Mouse (Mus musculus) heart, embryonic 11.5 days (tissue): ENCODE measurements around the gene Fut1. TPM values are rescaled to one million over a fixed set of nuclear protein-coding genes. Genes with fewer than 3 reads are reported as not detected.

ENCODE experiments used
- ATAC-seq: fragments of 200-750 bp; cut with Nextera tagmentation; replicated peaks from 2 replicates; pipeline ENCODE4 v1.8.0; 2017; ENCODE audit warnings: moderate library complexity; ENCODE audit not compliant: insufficient number of reproducible peaks, low FRiP score, low TSS enrichment
- H3K27ac ChIP-seq: fragments of 300-500 bp; sonication (generic); 2 replicates; pipeline ENCODE4 v1.5.1; 2014; ENCODE audit warnings: mild to moderate bottlenecking, low read depth, low read length
- H3K27me3 ChIP-seq: fragments of 300-500 bp; sonication (generic); 2 replicates; pipeline ENCODE4 v1.6.1; 2014; ENCODE audit warnings: mild to moderate bottlenecking, low read length, mixed read lengths; ENCODE audit not compliant: control insufficient read depth, insufficient read depth
- H3K36me3 ChIP-seq: fragments of 300-500 bp; sonication (generic); 2 replicates; pipeline ENCODE4 v1.6.1; 2014; ENCODE audit warnings: mild to moderate bottlenecking, low read length, moderate library complexity, mixed read lengths; ENCODE audit not compliant: control insufficient read depth, insufficient read depth
- H3K4me1 ChIP-seq: fragments of 300-500 bp; sonication (generic); 2 replicates; pipeline ENCODE4 v1.6.1; 2014; ENCODE audit warnings: low read length; ENCODE audit not compliant: control insufficient read depth, insufficient read depth
- H3K4me2 ChIP-seq: fragments of 300-500 bp; sonication (generic); 2 replicates; pipeline ENCODE4 v1.6.1; 2014; ENCODE audit warnings: mild to moderate bottlenecking, moderate library complexity
- H3K4me3 ChIP-seq: fragments of 300-500 bp; sonication (generic); 2 replicates; pipeline ENCODE4 v1.5.1; 2014; ENCODE audit warnings: low read depth, low read length
- H3K9ac ChIP-seq: fragments of 300-500 bp; sonication (generic); 2 replicates; pipeline ENCODE4 v1.6.1; 2014; ENCODE audit warnings: mild to moderate bottlenecking, low read depth, low read length, moderate library complexity
- H3K9me3 ChIP-seq: fragments of 300-500 bp; sonication (generic); replicated peaks from 2 replicates; pipeline ENCODE4 v1.6.1; 2016; ENCODE audit warnings: low read length; ENCODE audit not compliant: control insufficient read depth
- WGBS: fragments of 180-500 bp; shearing (Covaris S2); extraction: QIAGEN DNeasy Blood & Tissue Kit; methylation state at CpG from one replicate; pipeline ENCODE4 v1.1.7; 2014; ENCODE audit not compliant: insufficient replicate concordance; 5-methylcytosine and 5-hydroxymethylcytosine counted together
- polyA plus RNA-seq: library from polyadenylated mRNA; unstranded; fragments of >200 nt; fragmentation: Nextera tagmentation; extraction: Ambion mirVana; gene quantifications from 2 replicates; pipeline ENCODE4 v1.2.1, GENCODE M21; 2014

Gene Fut1
- polyA plus RNA-seq, 1 experiment from 2014 or later = not detected

DNA sequence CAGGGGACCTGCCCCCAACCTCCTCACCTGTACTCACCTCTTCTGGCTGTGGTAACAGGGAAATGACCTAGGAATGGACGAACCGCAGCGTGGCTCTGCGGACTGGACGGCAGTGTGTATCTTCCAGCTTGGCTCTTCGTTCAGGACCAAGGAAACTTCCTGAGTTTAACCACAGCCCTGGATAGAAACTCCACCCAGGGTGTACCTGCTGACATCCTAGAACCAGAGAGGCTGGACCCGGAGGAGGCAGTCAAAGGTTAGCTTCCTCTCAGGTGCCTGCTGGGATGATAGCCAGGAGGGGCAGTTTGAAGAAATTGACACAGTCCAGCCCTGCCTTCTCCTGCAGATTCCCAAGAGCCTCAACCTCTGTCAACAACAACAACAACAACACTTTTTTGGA, 49.1 kb downstream of the Fut1 start, which contains the start of gene Fut2:
Gene Fut2 (minus strand): TSS at position 234 of the 400 bp plus-strand sequence.
- Histone ChIP-seq H3K9me3 (no peaks in the 10 kb centered on the region), H3K4me1 (peaks cover 4% of the 10 kb centered on the region; the same call in 1 of the 2 replicates)

DNA sequence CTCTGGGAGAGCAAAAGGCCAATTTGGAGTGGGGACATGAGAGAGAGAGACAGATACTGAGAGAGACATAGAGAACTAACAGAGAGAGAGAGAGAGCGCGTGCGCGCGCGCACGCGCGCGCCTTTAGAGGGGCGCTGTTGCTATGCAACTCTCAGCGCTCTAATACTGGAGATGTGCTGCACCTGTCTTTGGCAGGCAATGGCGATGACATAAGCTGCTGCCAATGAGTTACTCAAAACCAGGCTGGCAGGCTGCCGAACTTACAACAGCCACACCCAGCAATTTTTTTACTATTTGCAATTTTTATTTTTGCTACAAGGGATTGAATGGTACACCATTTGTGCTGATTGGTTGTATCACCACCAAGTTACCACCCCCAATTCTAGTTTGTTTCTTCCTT, 50.7 kb downstream of the Fut1 start:
- Histone ChIP-seq H3K4me2 (no peak overlapping the region), H3K4me3 (no peak overlapping the region), H3K27ac (no peak overlapping the region), H3K4me1 (peaks cover 4% of the 10 kb centered on the region; the same call in 1 of the 2 replicates), H3K9ac (no peak overlapping the region), H3K36me3 (no peaks in the 10 kb centered on the region), H3K27me3 (no peaks in the 10 kb centered on the region), H3K9me3 (no peaks in the 10 kb centered on the region)
- ATAC-seq = no peak
- 75% methylated on average over 14 of the region's 14 CpGs for WGBS

More for the DNA sequence above, 49.1 kb downstream of the Fut1 start, which contains the start of gene Fut2:
- WGBS = 81% methylated on average over 7 of the region's 7 CpGs
- Histone ChIP-seq H3K9ac (no peak within 1 kb of the TSS), H3K27ac (no peak within 1 kb of the TSS), H3K36me3 (no peaks in the 10 kb centered on the region), H3K4me2 (no peak within 1 kb of the TSS), H3K27me3 (no peaks in the 10 kb centered on the region), H3K4me3 (no peak within 1 kb of the TSS)
- ATAC-seq = no peak

DNA sequence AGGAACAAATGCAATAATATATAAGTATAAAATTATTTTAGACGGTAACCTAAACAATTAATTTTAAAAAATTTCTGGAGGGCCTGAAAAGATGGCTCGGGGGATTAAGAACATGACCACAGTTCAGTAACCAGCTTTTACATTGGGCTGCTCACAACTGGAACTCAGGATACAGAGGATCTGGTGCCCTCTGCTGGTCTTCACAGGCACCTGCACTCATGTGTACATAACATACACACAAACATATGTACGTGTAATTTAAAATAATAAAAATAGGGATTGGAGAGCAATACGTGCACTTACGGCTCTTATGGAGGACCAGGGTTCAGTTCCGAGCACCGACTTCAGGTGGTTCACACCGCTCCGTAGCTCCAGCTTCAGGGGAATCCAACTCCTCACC, 51.8 kb downstream of the Fut1 start:
- WGBS = 92% methylated on average over 9 of the region's 9 CpGs

More for the DNA sequence above, 51.8 kb downstream of the Fut1 start:
- no peak overlapping the region for H3K9ac ChIP-seq
- H3K27ac ChIP-seq = no peak overlapping the region
- H3K27me3 ChIP-seq = no peaks in the 10 kb centered on the region
- H3K4me1 ChIP-seq = 0 out of 2 replicates have a peak, but pooled peaks cover 4% of the 10 kb centered on the region
- no peaks in the 10 kb centered on the region for H3K9me3 ChIP-seq
- no peak for ATAC-seq
- no peak overlapping the region for H3K4me2 ChIP-seq
- H3K36me3 ChIP-seq = no peaks in the 10 kb centered on the region
- H3K4me3 ChIP-seq = no peak overlapping the region

Other genes starting within 250 kb of the Fut1 start
- 1.6 and 1.7 TPM in 2 replicates for gene Lin7b, start 246.7 kb upstream of the Fut1 start, polyA plus RNA-seq
- gene Snrnp70, start 221.5 kb upstream of the Fut1 start, polyA plus RNA-seq = 51.6 and 72.0 TPM in 2 replicates
- 0.37 and 0.45 TPM in 2 replicates for gene Kcna7, start 211.6 kb upstream of the Fut1 start, polyA plus RNA-seq
- gene Ntf5, start 203.6 kb upstream of the Fut1 start, polyA plus RNA-seq = 3.2 TPM in 2 replicates
- gene Lhb, start 196.5 kb upstream of the Fut1 start, polyA plus RNA-seq = 0.33 and 0.46 TPM in 2 replicates
- 99.1 and 106 TPM in 2 replicates for gene Gys1, start 182.4 kb upstream of the Fut1 start, polyA plus RNA-seq
- gene Ruvbl2, start 179.2 kb upstream of the Fut1 start, polyA plus RNA-seq = 98.2 and 104 TPM in 2 replicates
- gene Ftl1, start 157.4 kb upstream of the Fut1 start, polyA plus RNA-seq = 4,030 and 4,320 TPM in 2 replicates
- 91.3 and 146 TPM in 2 replicates for gene Bax, start 150.4 kb upstream of the Fut1 start, polyA plus RNA-seq
- 1.5 and 2.2 TPM in 2 replicates for gene Tulp2, start 135.4 kb upstream of the Fut1 start, polyA plus RNA-seq
- gene Gm45808, start 130.5 kb upstream of the Fut1 start, polyA plus RNA-seq = not detected in 2 replicates
- 4.6 and 4.9 TPM in 2 replicates for gene Dhdh, start 128.5 kb upstream of the Fut1 start, polyA plus RNA-seq
- 165 and 186 TPM in 2 replicates for gene Nucb1, start 106.9 kb upstream of the Fut1 start, polyA plus RNA-seq
- 28.5 and 28.8 TPM in 2 replicates for gene Ppp1r15a, start 91.0 kb upstream of the Fut1 start, polyA plus RNA-seq
- 1.1 TPM in 2 replicates for gene Plekha4, start 91.0 kb upstream of the Fut1 start, polyA plus RNA-seq
- gene Hsd17b14, start 62.4 kb upstream of the Fut1 start, polyA plus RNA-seq = 0.31 and 1.5 TPM in 2 replicates
- gene Bcat2, start 47.1 kb upstream of the Fut1 start, polyA plus RNA-seq = 69.1 and 73.2 TPM in 2 replicates
- not detected in 2 replicates for gene Fgf21, start 1.8 kb upstream of the Fut1 start, polyA plus RNA-seq
- 0.34 and 0.35 TPM in 2 replicates for gene Izumo1, start 4.5 kb downstream of the Fut1 start, polyA plus RNA-seq
- 13.9 and 14.5 TPM in 2 replicates for gene Rasip1, start 10.2 kb downstream of the Fut1 start, polyA plus RNA-seq
- gene Mamstr, start 22.7 kb downstream of the Fut1 start, polyA plus RNA-seq = 3.4 and 4.0 TPM in 2 replicates
- 0.56 and 1.0 TPM in 2 replicates for gene Fut2, start 49.1 kb downstream of the Fut1 start, polyA plus RNA-seq
- not detected in 2 replicates for gene Ntn5, start 66.7 kb downstream of the Fut1 start, polyA plus RNA-seq
- 0.24 and 0.99 TPM in 2 replicates for gene Sec1, start 77.1 kb downstream of the Fut1 start, polyA plus RNA-seq
- gene Car11, start 82.6 kb downstream of the Fut1 start, polyA plus RNA-seq = 3.3 and 5.5 TPM in 2 replicates
- 3.3 and 3.5 TPM in 2 replicates for gene Dbp, start 87.8 kb downstream of the Fut1 start, polyA plus RNA-seq
- gene Rpl18, start 98.2 kb downstream of the Fut1 start, polyA plus RNA-seq = 764 and 836 TPM in 2 replicates
- 13.2 and 17.3 TPM in 2 replicates for gene Sphk2, start 100.7 kb downstream of the Fut1 start, polyA plus RNA-seq
- 0.58 and 0.67 TPM in 2 replicates for gene Fam83e, start 103.9 kb downstream of the Fut1 start, polyA plus RNA-seq
- not detected in 2 replicates for gene Spaca4, start 108.5 kb downstream of the Fut1 start, polyA plus RNA-seq
- gene Lmtk3, start 166.4 kb downstream of the Fut1 start, polyA plus RNA-seq = 0.41 and 1.1 TPM in 2 replicates
- 0.27 and 0.33 TPM in 2 replicates for gene Sult2b1, start 167.4 kb downstream of the Fut1 start, polyA plus RNA-seq
- 89.7 and 104 TPM in 2 replicates for gene Cyth2, start 197.3 kb downstream of the Fut1 start, polyA plus RNA-seq
- 0.39 and 1.0 TPM in 2 replicates for gene Kcnj14, start 207.5 kb downstream of the Fut1 start, polyA plus RNA-seq
- gene Grwd1, start 213.7 kb downstream of the Fut1 start, polyA plus RNA-seq = 48.7 and 49.8 TPM in 2 replicates